Mouse (Mus musculus): ENCODE measurements at regions not wholly inside any gene's neighbourhood (a gene's known extent, or its start where the extent isn't known, plus 50 kb on each side); places are given as distances from the start of the nearest gene placed in this dataset.

- DNase-seq (ENCODE audit: low read depth): no peak
Measured at GRCm38 (mm10) chr2:168337611-168338010, 56.1 kb upstream of the Kcng1 start.

- DNase-seq (ENCODE audit: low read depth): no peak
Measured at GRCm38 (mm10) chr2:168335739-168336385, 54.3 kb upstream of the Kcng1 start.

- no peak for DNase-seq (ENCODE audit: low read depth)
Measured at GRCm38 (mm10) chr2:168334241-168334588, 52.7 kb upstream of the Kcng1 start.

- no peak for DNase-seq (ENCODE audit: low read depth)
Measured at GRCm38 (mm10) chr2:168333552-168334240, 52.2 kb upstream of the Kcng1 start.

GRCm38 (mm10) chr2:168332972-168333371 is 51.4 kb upstream of the Kcng1 start:
- DNase-seq (ENCODE audit: low read depth): no peak

Data from NIH3T3 (cell line).